Mouse (Mus musculus): ENCODE data around the gene Nceh1.

DNA sequence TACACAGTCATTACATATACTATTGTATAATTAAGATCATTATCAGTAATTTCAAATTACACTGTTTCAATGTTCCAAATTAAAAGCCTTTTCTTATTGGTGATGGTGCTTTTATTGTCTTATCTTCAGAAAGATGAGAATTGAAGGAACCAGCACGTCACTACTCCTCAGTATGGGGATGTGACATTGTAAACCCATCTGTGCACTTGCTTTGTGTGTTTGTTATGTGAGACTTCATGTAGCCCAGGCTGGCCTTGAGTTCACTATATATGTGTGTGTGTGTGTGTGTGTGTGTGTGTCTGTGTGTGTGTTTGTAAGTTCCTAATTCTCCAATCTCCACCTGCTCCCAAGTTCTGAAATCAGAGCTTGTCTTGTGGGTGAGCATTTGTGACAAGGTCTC lies 12.5 kb upstream of the Nceh1 start:
- no peak for TF ChIP-seq CTCF (IDR thresholded peaks at IDR 0.05; ENCODE audit: borderline replicate concordance, insufficient read depth, low read depth, low read length)
- TF ChIP-seq POLR2A (IDR thresholded peaks at IDR 0.05; ENCODE audit: borderline replicate concordance, insufficient read depth, low read length) = no peak

Measured in cerebellum, adult 2 months (tissue).